Mouse (Mus musculus) ES-Bruce4 (cell line): ENCODE data around the gene Lhx4. TPM values are rescaled to one million over a fixed set of nuclear protein-coding genes. Genes with fewer than 3 reads are reported as not detected.

ENCODE experiments used
- H3K27ac ChIP-seq: 2 replicates; pipeline ENCODE4 v1.5.1; 2012; ENCODE audit warnings: low read length, inconsistent platforms; ENCODE audit not compliant: insufficient read depth
- H3K27me3 ChIP-seq: 2 replicates; pipeline ENCODE4 v1.6.1; 2012; ENCODE audit warnings: mild to moderate bottlenecking, low read length, inconsistent platforms; ENCODE audit not compliant: control insufficient read depth, poor library complexity, insufficient read depth, severe bottlenecking
- H3K36me3 ChIP-seq: 2 replicates; pipeline ENCODE4 v1.6.1; 2012; ENCODE audit warnings: inconsistent platforms, mild to moderate bottlenecking, low read length, moderate library complexity; ENCODE audit not compliant: control insufficient read depth, poor library complexity, insufficient read depth, severe bottlenecking
- H3K4me1 ChIP-seq: one replicate; pipeline ENCODE4 v1.8.1; 2011; ENCODE audit warnings: low read length; ENCODE audit not compliant: control insufficient read depth, insufficient read depth
- H3K4me3 ChIP-seq: 2 replicates; pipeline ENCODE4 v1.5.1; 2011; ENCODE audit warnings: low read depth, mild to moderate bottlenecking, low read length
- H3K9ac ChIP-seq: 2 replicates; pipeline ENCODE4 v1.6.1; 2012; ENCODE audit warnings: low read depth, mild to moderate bottlenecking, inconsistent platforms; ENCODE audit not compliant: poor library complexity, severe bottlenecking
- H3K9me3 ChIP-seq: replicated peaks from 2 replicates; pipeline ENCODE4 v1.6.1; 2012; ENCODE audit warnings: mild to moderate bottlenecking, low read length, inconsistent platforms; ENCODE audit not compliant: control insufficient read depth, poor library complexity, insufficient read depth, severe bottlenecking
- CTCF ChIP-seq: IDR thresholded peaks from one replicate; pipeline ENCODE4 v1.8.1; 2011; ENCODE audit warnings: low read depth, low read length
- EP300 ChIP-seq: IDR thresholded peaks from 2 replicates; pipeline ENCODE4 v1.6.1; 2011; ENCODE audit warnings: low read depth, low read length; ENCODE audit not compliant: insufficient read depth
- POLR2A ChIP-seq: IDR thresholded peaks from one replicate; pipeline ENCODE4 v1.8.1; 2011; ENCODE audit warnings: low read length; ENCODE audit not compliant: insufficient read depth
- polyA plus RNA-seq: library from polyadenylated mRNA; stranded (reverse); fragments of >200 nt; gene quantifications from 2 replicates; pipeline ENCODE4 v1.2.4, GENCODE M21; 2011; ENCODE audit warnings: low read depth; ENCODE audit not compliant: missing spikeins, insufficient read depth, insufficient read length

Gene Lhx4
- polyA plus RNA-seq, 1 experiment: not detected

DNA sequence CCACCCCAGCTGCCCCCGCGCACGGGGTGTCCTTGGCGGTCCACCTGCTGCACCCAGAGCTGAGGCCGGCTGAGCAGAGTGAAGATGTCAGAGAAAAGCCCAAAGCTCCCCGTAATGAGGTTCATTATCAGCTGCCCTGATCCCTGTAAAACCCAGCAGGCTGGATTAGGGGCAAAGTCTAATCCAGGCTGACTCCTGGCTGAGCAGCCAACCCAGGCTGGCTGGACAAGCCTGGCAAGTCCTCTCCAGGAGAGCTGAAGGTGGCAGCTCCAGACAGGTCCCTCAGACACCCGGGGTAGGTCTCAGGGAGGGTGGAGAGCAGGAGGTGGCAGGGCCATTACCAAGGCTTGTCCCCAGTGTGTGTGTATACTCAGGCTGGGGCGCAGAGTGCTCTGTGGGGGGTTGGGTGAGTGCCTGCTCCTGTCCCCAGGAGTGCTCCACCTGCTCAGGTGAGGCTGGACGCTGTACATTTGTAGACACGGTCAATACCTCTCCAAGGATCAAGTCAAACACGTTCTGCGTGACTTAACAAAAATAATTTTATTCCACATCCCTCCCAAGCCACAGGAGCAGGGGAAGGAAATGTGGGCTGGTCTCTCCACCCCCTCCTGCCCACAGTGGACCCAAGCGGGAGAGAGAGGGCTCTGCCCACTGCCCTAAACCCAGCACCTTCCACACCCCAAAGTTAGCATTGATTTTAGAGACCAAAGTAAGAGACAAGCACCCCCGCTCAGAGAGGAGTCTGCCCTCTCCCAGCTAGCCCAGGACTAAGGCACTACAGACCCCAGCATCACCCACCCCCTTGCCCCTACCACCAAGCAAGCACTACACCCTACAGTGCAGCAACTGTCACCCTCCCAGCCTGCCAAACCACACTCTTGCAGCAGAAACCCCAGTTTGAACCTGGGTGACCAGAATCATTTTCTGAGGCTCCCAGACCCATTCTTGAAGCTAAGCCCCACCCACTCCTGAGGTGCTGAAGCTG is 26.4 kb upstream of the Lhx4 start:
- no peak for TF ChIP-seq EP300
- TF ChIP-seq POLR2A: no peak
- TF ChIP-seq CTCF: no peak
- Histone ChIP-seq H3K4me3 (no peak overlapping the region), H3K9me3 (no peaks in the 10 kb centered on the region), H3K9ac (no peak overlapping the region), H3K27me3 (no peaks in the 10 kb centered on the region), H3K36me3 (no peaks in the 10 kb centered on the region), H3K27ac (no peak overlapping the region), H3K4me1 (no peaks in the 10 kb centered on the region)

DNA sequence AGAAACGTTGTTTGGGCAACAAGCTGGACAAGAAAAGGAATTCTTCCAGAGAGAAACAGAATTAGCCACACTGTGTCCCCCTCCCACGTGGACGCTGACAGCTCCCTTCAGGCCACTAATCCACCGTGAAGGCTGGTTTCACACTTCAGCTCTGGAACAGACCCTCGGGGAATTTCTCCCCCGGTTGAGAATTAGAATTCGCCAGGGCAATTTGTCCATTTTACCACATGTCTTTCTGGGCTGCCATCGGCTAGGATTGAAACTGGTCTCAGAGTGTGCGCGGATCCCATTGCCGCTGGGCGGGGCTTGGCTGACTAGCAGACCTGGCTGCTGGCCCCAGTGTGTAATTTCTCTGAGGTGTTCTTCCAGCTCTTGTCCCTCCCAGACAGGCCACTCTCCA is 7.7 kb upstream of the Lhx4 start:
- Histone ChIP-seq H3K27ac (no peak overlapping the region), H3K4me3 (no peak overlapping the region), H3K4me1 (no peaks in the 10 kb centered on the region), H3K9ac (no peak overlapping the region), H3K9me3 (no peaks in the 10 kb centered on the region), H3K27me3 (no peaks in the 10 kb centered on the region), H3K36me3 (no peaks in the 10 kb centered on the region)
- TF ChIP-seq POLR2A: no peak
- TF ChIP-seq EP300: no peak
- no peak for TF ChIP-seq CTCF

DNA sequence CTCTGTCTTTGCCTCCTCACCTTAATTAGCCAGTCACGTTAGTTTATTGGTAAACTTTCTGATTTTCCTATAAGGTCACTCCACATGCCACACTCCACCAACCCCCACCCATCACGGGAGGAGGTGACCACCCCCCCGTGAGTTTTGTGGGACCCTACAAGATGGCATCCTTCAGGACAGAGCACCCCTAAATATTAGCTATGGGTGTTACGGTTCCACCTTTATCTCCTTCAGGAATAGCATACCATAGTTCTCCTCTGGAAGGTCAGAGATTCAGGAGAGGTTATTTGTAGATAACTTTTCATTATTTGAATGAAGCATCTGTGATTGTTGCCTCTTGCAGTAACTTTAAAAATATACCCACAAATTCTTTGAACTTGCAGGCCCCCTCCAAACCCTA is 7.2 kb upstream of the Lhx4 start:
- H3K4me1 ChIP-seq: no peaks in the 10 kb centered on the region
- H3K4me3 ChIP-seq: no peak overlapping the region
- no peaks in the 10 kb centered on the region for H3K27me3 ChIP-seq
- H3K36me3 ChIP-seq: no peaks in the 10 kb centered on the region
- no peak overlapping the region for H3K9ac ChIP-seq
- H3K9me3 ChIP-seq: no peaks in the 10 kb centered on the region
- H3K27ac ChIP-seq: no peak overlapping the region
- no peak for TF ChIP-seq POLR2A

DNA sequence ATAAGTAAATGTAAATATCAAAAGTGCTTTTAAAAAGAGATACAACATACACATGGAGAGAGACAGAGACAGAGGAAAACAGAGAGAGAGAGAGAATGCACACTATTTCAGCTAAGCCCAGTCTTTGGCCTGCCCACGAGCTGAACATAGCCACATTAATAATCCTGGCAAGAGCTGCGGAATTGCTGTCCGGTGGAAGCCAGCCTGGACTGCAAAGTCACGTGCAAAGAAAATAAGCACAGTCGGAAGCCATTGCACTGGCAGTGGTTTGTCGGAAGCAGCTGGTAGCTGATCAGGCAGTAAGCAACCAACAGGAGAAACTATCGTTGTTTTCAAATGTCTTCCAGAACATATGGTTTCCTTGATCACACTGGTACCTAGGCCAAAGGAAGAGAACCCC is 6.1 kb upstream of the Lhx4 start:
- Histone ChIP-seq H3K4me1 (no peaks in the 10 kb centered on the region), H3K27ac (no peak overlapping the region), H3K9ac (no peak overlapping the region), H3K9me3 (no peaks in the 10 kb centered on the region), H3K36me3 (no peaks in the 10 kb centered on the region), H3K27me3 (no peaks in the 10 kb centered on the region), H3K4me3 (no peak overlapping the region)
- TF ChIP-seq EP300: no peak
- no peak for TF ChIP-seq CTCF
- no peak for TF ChIP-seq POLR2A

DNA sequence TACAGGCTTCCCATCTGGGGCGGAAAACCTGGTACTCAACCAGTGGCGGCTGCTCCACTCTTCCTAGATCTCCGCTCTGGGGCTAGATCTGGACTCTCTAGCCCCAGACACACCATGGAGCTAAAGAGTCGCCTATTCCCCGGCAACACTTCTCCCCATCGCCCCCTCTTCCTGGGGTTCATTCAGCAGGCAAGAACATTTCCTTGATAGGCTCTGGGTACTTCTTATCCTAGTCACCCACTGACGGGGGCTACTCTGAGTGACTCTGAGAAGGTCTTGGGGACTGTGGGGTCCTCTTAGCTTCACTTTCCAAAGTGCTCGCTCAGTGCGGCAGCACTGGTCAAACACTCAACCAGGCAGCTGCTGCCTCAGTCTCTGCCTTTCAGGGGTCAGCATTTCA is 1.9 kb upstream of the Lhx4 start:
- Histone ChIP-seq H3K27ac (no peak overlapping the region), H3K4me3 (no peak overlapping the region), H3K9ac (no peak overlapping the region), H3K27me3 (no peaks in the 10 kb centered on the region; the same call in 1 of the 2 replicates), H3K4me1 (no peaks in the 10 kb centered on the region), H3K9me3 (no peaks in the 10 kb centered on the region), H3K36me3 (no peaks in the 10 kb centered on the region)
- TF ChIP-seq POLR2A (no peak), CTCF (no peak), EP300 (no peak)

DNA sequence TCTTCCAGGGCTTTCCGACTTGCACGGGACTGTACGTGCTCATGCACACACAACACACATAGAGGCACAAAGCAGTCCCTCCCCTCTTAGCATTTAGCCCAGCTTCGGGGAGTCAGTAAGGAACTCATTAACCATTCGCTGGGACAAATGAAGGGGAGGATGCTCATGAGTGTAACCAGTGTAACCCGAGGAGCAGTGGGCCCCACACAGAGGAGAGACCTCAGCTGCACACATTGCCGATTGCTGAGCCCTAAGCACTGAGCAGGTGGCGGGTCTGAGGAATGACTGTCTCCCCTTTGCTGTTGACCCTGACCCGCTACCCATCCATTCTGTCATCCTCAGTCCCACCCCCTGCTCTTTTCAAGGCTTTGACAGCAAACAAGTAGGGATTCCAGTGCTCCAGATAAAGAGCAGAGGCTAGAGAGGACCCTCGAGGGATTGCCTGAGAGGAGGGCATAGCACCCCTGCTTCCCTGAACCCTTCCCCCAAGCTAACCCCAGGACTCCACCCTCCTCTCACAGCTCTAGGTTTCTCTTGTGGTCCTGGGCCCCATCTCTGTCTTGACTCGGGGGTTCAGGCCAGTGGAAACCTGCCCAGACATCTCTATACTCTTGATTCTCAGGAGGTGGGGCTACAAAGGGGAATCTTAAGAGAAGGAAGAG is 836 bp downstream of the Lhx4 start:
- TF ChIP-seq CTCF: no peak
- TF ChIP-seq POLR2A: no peak
- no peak for TF ChIP-seq EP300
- Histone ChIP-seq H3K9ac (no peak overlapping the region), H3K4me1 (no peaks in the 10 kb centered on the region), H3K27ac (no peak overlapping the region), H3K27me3 (peaks cover 5% of the 10 kb centered on the region; the same call in 1 of the 2 replicates), H3K36me3 (no peaks in the 10 kb centered on the region), H3K4me3 (no peak overlapping the region), H3K9me3 (no peaks in the 10 kb centered on the region)
